Mouse (Mus musculus) liver, adult 2 months (tissue): ENCODE measurements around the gene Phlda2.

Experiments used
- CTCF ChIP-seq: fragments of 200-500 bp; IDR thresholded peaks from 2 replicates; pipeline ENCODE4 v1.5.1; 2011; ENCODE audit warnings: low read depth, low read length, control low read depth
- POLR2A ChIP-seq: fragments of 200-500 bp; IDR thresholded peaks from 2 replicates; pipeline ENCODE4 v1.6.1; 2011; ENCODE audit warnings: low read length, control low read depth; ENCODE audit not compliant: insufficient read depth; ENCODE audit errors: extremely low read depth

GRCm38 (mm10) chr7:143503926-143504325 lies 976 bp upstream of the Phlda2 start:
- TF ChIP-seq CTCF (no peak), POLR2A (no peak)
